Mouse (Mus musculus) hindbrain, embryonic 15.5 days (tissue): Measurements from ENCODE around the gene Fbxw8. TPM values are rescaled to one million over a fixed set of nuclear protein-coding genes. Genes with fewer than 3 reads are reported as not detected.

Experiments used
- ATAC-seq: fragments of 200-750 bp; cut with Nextera tagmentation; 2 replicates; pipeline ENCODE4 v1.8.0; 2017; ENCODE audit warnings: low read depth, moderate number of reproducible peaks, moderate TSS enrichment; ENCODE audit not compliant: low FRiP score
- H3K27ac ChIP-seq: fragments of 300-500 bp; sonication (generic); replicated peaks from 2 replicates; pipeline ENCODE4 v1.5.1; 2015; ENCODE audit warnings: mild to moderate bottlenecking, inconsistent platforms
- H3K27me3 ChIP-seq: fragments of 300-500 bp; sonication (generic); 2 replicates; pipeline ENCODE4 v1.6.1; 2015; ENCODE audit warnings: control low read depth, inconsistent platforms
- H3K36me3 ChIP-seq: fragments of 300-500 bp; sonication (generic); 2 replicates; pipeline ENCODE4 v1.6.1; 2015; ENCODE audit warnings: control low read depth, inconsistent platforms
- H3K4me1 ChIP-seq: fragments of 300-500 bp; sonication (generic); replicated peaks from 2 replicates; pipeline ENCODE4 v1.6.1; 2015; ENCODE audit warnings: control low read depth, inconsistent platforms
- H3K4me2 ChIP-seq: fragments of 300-500 bp; sonication (generic); 2 replicates; pipeline ENCODE4 v1.6.1; 2015; ENCODE audit warnings: moderate library complexity, mild to moderate bottlenecking, inconsistent platforms
- H3K4me3 ChIP-seq: fragments of 300-500 bp; sonication (generic); 2 replicates; pipeline ENCODE4 v1.5.1; 2015; ENCODE audit warnings: mild to moderate bottlenecking, inconsistent platforms
- H3K9ac ChIP-seq: fragments of 300-500 bp; sonication (generic); 2 replicates; pipeline ENCODE4 v1.6.1; 2015; ENCODE audit warnings: inconsistent platforms
- H3K9me3 ChIP-seq: fragments of 300-500 bp; sonication (generic); 2 replicates; pipeline ENCODE4 v1.6.1; 2016; ENCODE audit warnings: control low read depth, inconsistent platforms
- WGBS: fragments of 180-500 bp; shearing (Covaris S2); methylation state at CpG from one replicate; pipeline ENCODE4 v1.1.7; 2015; 5-methylcytosine and 5-hydroxymethylcytosine counted together
- polyA plus RNA-seq: library from polyadenylated mRNA; unstranded; fragments of >200 nt; fragmentation: Nextera tagmentation; extraction: Ambion mirVana; gene quantifications from 2 replicates; pipeline ENCODE4 v1.2.1, GENCODE M21; 2015

Fbxw8 gene
- polyA plus RNA-seq, 1 experiment from 2014 or later = 21.1 TPM

- Histone ChIP-seq H3K36me3 (peaks cover 13% of the 10 kb centered on the region; the same call in 1 of the 2 replicates), H3K27ac (0 out of 2 replicates have a peak overlapping the region, but pooled peaks have one; percentile 33), H3K4me3 (no peak overlapping the region), H3K4me2 (no peak overlapping the region), H3K9ac (no peak overlapping the region), H3K27me3 (no peaks in the 10 kb centered on the region), H3K4me1 (peaks cover 38% of the 10 kb centered on the region), H3K9me3 (no peaks in the 10 kb centered on the region)
- WGBS = 61% methylated on average over 10 of the region's 10 CpGs
- no peak for ATAC-seq
Measured at GRCm38 (mm10) chr5:118123096-118123495, 32.2 kb downstream of the Fbxw8 start.

- H3K4me1 ChIP-seq = peaks cover 44% of the 10 kb centered on the region
- H3K9ac ChIP-seq = no peak overlapping the region
- H3K27me3 ChIP-seq = no peaks in the 10 kb centered on the region
- H3K4me3 ChIP-seq = no peak overlapping the region
- no peak overlapping the region for H3K27ac ChIP-seq
- WGBS = 95% methylated on average over 4 of the region's 4 CpGs
- no peak overlapping the region for H3K4me2 ChIP-seq
- H3K9me3 ChIP-seq = no peaks in the 10 kb centered on the region
- 0 out of 2 replicates have a peak, but pooled peaks cover 3% of the 10 kb centered on the region for H3K36me3 ChIP-seq
- ATAC-seq = no peak
Measured at GRCm38 (mm10) chr5:118121928-118122327, 33.3 kb downstream of the Fbxw8 start.

- WGBS = 32% methylated on average over 2 of the region's 2 CpGs
- H3K27me3 ChIP-seq = no peaks in the 10 kb centered on the region
Measured at GRCm38 (mm10) chr5:118120670-118121069, 34.6 kb downstream of the Fbxw8 start.

GRCm38 (mm10) chr5:118118922-118119321 lies 36.3 kb downstream of the Fbxw8 start:
- Histone ChIP-seq H3K9me3 (no peaks in the 10 kb centered on the region), H3K36me3 (0 out of 2 replicates have a peak, but pooled peaks cover 2% of the 10 kb centered on the region), H3K4me1 (peaks cover 61% of the 10 kb centered on the region), H3K4me2 (no peak overlapping the region), H3K9ac (no peak overlapping the region), H3K4me3 (no peak overlapping the region), H3K27ac (peak overlapping the region; percentile 69), H3K27me3 (no peaks in the 10 kb centered on the region)
- WGBS = 58% methylated on average over 5 of the region's 5 CpGs
- peak; percentile 58; the same call in 1 of the 2 replicates for ATAC-seq

More at GRCm38 (mm10) chr5:118120670-118121069, 34.6 kb downstream of the Fbxw8 start:
- ATAC-seq = no peak; the same call in 1 of the 2 replicates
- peaks cover 56% of the 10 kb centered on the region for H3K4me1 ChIP-seq
- no peak overlapping the region for H3K9ac ChIP-seq
- H3K4me3 ChIP-seq = no peak overlapping the region
- H3K9me3 ChIP-seq = no peaks in the 10 kb centered on the region
- no peak overlapping the region for H3K4me2 ChIP-seq
- 0 out of 2 replicates have a peak overlapping the region, but pooled peaks have one; percentile 22 for H3K27ac ChIP-seq
- 0 out of 2 replicates have a peak, but pooled peaks cover 3% of the 10 kb centered on the region for H3K36me3 ChIP-seq

- Histone ChIP-seq H3K9me3 (no peaks in the 10 kb centered on the region), H3K27me3 (no peaks in the 10 kb centered on the region), H3K36me3 (no peaks in the 10 kb centered on the region), H3K27ac (peak overlapping the region; percentile 69), H3K4me1 (peaks cover 57% of the 10 kb centered on the region), H3K4me3 (no peak overlapping the region), H3K9ac (no peak overlapping the region), H3K4me2 (no peak overlapping the region)
- peak; percentile 15; the same call in 1 of the 2 replicates for ATAC-seq
- WGBS = 75% methylated on average over 3 of the region's 3 CpGs
Measured at GRCm38 (mm10) chr5:118118351-118118750, 36.9 kb downstream of the Fbxw8 start.

- no peak for ATAC-seq
- Histone ChIP-seq H3K4me3 (no peak overlapping the region), H3K27ac (no peak overlapping the region), H3K9me3 (no peaks in the 10 kb centered on the region), H3K4me2 (no peak overlapping the region), H3K9ac (no peak overlapping the region), H3K36me3 (peaks cover 10% of the 10 kb centered on the region), H3K27me3 (no peaks in the 10 kb centered on the region), H3K4me1 (peaks cover 36% of the 10 kb centered on the region)
- WGBS = 61% methylated on average over 13 of the region's 13 CpGs
Measured at GRCm38 (mm10) chr5:118113617-118114016, 41.6 kb downstream of the Fbxw8 start.

GRCm38 (mm10) chr5:118113043-118113442 lies 42.2 kb downstream of the Fbxw8 start:
- Histone ChIP-seq H3K27ac (no peak overlapping the region), H3K4me1 (peaks cover 36% of the 10 kb centered on the region), H3K9me3 (no peaks in the 10 kb centered on the region), H3K36me3 (peaks cover 10% of the 10 kb centered on the region), H3K27me3 (no peaks in the 10 kb centered on the region), H3K4me3 (no peak overlapping the region), H3K9ac (no peak overlapping the region), H3K4me2 (no peak overlapping the region)
- ATAC-seq = no peak
- WGBS = 90% methylated on average over 7 of the region's 7 CpGs

GRCm38 (mm10) chr5:118108794-118109440 lies 46.3 kb downstream of the Fbxw8 start:
- no peaks in the 10 kb centered on the region for H3K9me3 ChIP-seq
- H3K27me3 ChIP-seq = no peaks in the 10 kb centered on the region
- H3K36me3 ChIP-seq = peaks cover 13% of the 10 kb centered on the region
- no peak for ATAC-seq
- H3K4me1 ChIP-seq = peaks cover 25% of the 10 kb centered on the region
- WGBS = 82% methylated on average over 7 of the region's 7 CpGs
- peak overlapping the region; percentile 63 for H3K27ac ChIP-seq
- no peak overlapping the region for H3K4me3 ChIP-seq
- H3K9ac ChIP-seq = no peak overlapping the region
- no peak overlapping the region for H3K4me2 ChIP-seq

- no peaks in the 10 kb centered on the region for H3K27me3 ChIP-seq
- 46% methylated on average over 17 of the region's 17 CpGs for WGBS
- H3K4me3 ChIP-seq = no peak overlapping the region
- H3K36me3 ChIP-seq = peaks cover 13% of the 10 kb centered on the region
- peaks cover 25% of the 10 kb centered on the region for H3K4me1 ChIP-seq
- H3K4me2 ChIP-seq = no peak overlapping the region
- peak; percentile 66 for ATAC-seq
- H3K9me3 ChIP-seq = no peaks in the 10 kb centered on the region
- H3K9ac ChIP-seq = no peak overlapping the region
- peak overlapping the region; percentile 64 for H3K27ac ChIP-seq
Measured at GRCm38 (mm10) chr5:118108124-118108793, 47.0 kb downstream of the Fbxw8 start.

GRCm38 (mm10) chr5:118106667-118107066 lies 48.6 kb downstream of the Fbxw8 start:
- Histone ChIP-seq H3K36me3 (peaks cover 13% of the 10 kb centered on the region), H3K4me1 (peaks cover 25% of the 10 kb centered on the region), H3K9me3 (no peaks in the 10 kb centered on the region), H3K27me3 (no peaks in the 10 kb centered on the region), H3K4me2 (no peak overlapping the region), H3K9ac (no peak overlapping the region), H3K4me3 (no peak overlapping the region), H3K27ac (no peak overlapping the region)
- no peak for ATAC-seq
- 87% methylated on average over 10 of the region's 10 CpGs for WGBS

GRCm38 (mm10) chr5:118105536-118105935 lies 49.7 kb downstream of the Fbxw8 start:
- H3K27ac ChIP-seq = no peak overlapping the region
- no peak overlapping the region for H3K9ac ChIP-seq
- H3K9me3 ChIP-seq = no peaks in the 10 kb centered on the region
- no peak for ATAC-seq
- no peaks in the 10 kb centered on the region for H3K27me3 ChIP-seq
- WGBS = 80% methylated on average over 8 of the region's 8 CpGs
- no peak overlapping the region for H3K4me2 ChIP-seq
- no peak overlapping the region for H3K4me3 ChIP-seq
- peaks cover 31% of the 10 kb centered on the region for H3K4me1 ChIP-seq
- peaks cover 3% of the 10 kb centered on the region; the same call in 1 of the 2 replicates for H3K36me3 ChIP-seq

GRCm38 (mm10) chr5:118099870-118100478 lies 55.3 kb downstream of the Fbxw8 start:
- Histone ChIP-seq H3K4me2 (no peak overlapping the region), H3K4me1 (peaks cover 32% of the 10 kb centered on the region), H3K9me3 (no peaks in the 10 kb centered on the region), H3K27me3 (no peaks in the 10 kb centered on the region), H3K27ac (peak overlapping the region; percentile 69), H3K4me3 (no peak overlapping the region), H3K36me3 (0 out of 2 replicates have a peak, but pooled peaks cover 4% of the 10 kb centered on the region), H3K9ac (no peak overlapping the region)
- 52% methylated on average over 8 of the region's 8 CpGs for WGBS
- peak; percentile 14; the same call in 1 of the 2 replicates for ATAC-seq
